Mouse (Mus musculus) MN1 (cell line): ENCODE results near the gene Ppm1g.
"Not testable (repeated sequence)": the region's sequence is repeated elsewhere in the genome, so short reads cannot be mapped to it uniquely, and the experiment has no call there.

Experiments used
- DNase-seq: peaks from one replicate; pipeline ENCODE4 v3.0.0-alpha.2; 2016; ENCODE audit warnings: low spot score

Gene Ppm1g

DNA sequence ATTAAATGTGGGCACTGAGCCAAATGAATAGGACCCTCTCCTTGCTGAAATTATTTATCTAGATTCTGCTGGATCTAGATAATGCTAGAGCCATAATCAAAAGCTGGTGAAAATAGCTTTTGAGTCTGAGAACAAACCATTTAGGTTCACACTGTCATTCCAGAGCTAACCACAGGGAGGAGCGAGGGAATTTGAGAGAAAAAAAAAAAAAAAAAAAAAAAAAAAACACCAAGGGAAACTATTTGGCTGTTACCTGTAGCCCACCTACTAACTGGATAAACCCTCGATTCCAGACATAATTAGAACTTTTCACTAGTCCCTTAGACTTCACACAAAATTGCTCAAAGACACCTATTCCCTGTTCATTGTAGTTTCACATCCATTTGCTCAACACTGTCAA lies 1.4 kb downstream of the Ppm1g start:
- peak; percentile 69 for DNase-seq

- DNase-seq: no peak
These were observed 2.2 kb downstream of the Ppm1g start for GRCm38 (mm10) chr5:31218294-31218693.

DNA sequence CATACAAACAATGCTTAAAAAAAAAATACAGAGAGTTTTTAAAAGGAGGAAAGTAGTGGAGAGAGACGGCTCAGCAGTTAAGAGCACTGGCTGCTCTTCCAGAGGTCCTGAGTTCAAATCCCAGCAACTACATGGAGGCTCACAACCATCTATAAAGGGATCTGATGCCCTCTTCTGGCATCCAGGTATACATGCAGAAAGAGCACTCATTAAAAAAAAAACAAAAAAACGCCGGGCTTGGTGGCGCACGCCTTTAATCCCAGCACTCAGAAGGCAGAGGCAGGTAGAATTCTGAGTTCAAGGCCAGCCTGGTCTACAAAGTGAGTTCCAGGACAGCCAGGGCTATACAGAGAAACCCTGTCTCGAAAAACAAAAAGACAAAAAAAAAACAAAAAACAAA lies 3.9 kb downstream of the Ppm1g start:
- not testable (repeated sequence) for DNase-seq

GRCm38 (mm10) chr5:31204421-31204820 lies 16.1 kb downstream of the Ppm1g start:
- no peak for DNase-seq

- DNase-seq: no peak
These were observed 16.6 kb downstream of the Ppm1g start for GRCm38 (mm10) chr5:31203866-31204265.

DNA sequence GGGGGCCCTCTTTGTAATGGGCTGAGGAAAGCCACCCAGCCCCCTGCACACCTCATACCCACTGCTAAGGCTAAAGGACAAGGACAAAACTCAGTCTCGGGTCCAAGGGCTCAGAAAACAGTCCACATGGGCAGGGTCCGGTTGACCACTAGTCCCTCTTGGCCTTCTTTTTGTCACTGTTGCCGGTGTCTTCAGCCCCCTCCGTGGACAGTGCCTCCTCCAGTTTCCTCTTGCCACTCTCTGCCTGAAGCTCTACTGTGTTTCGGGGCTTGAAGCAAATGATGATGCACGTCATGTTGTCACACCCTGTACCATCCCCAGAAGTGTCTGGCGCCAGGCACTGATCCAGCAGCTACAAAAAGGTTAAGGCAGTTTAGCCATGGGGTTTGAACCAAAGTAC lies 17.6 kb downstream of the Ppm1g start:
- no peak for DNase-seq

DNA sequence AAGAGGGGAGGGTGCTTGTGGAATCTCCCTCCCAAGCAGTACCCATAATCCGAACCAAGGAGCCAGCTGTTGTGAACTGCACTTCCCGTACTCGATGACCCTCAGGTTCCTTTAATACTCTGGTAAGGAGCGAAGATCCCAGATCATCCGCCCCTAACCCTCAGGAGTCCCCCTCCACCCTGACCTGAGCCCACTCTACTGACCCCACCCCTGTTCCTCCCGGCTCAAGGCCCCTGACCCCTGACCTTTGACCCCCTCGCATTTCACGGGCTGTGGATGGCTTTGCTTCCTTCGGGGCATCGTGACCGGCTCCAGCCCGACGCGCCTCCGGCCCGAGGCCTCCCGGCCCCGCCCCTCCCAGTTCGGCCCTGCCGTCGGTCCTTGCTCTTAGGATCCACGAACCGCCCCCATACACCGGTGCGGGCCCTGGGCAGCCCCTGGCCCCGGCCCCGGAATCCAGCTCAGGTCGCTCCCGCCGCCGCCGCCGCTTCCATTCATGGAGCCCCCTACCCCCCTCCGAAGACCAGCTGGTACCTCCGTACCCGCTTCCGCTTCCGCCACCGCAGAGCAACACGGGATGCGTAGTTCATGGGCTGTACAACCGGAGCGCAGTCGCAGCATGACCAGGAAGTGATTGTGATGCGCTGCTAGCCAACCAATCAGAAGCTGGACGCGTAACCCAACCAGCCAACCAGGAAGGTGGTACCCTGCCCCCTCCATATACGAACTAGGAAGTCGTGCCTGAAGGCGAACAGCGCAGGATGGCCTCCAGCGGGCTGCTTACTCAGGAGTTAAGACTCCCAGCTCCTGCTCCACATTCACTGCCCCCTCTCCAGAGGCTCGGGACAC lies 18.5 kb downstream of the Ppm1g start, which contains the start of gene Zfp513:
Gene Zfp513 (minus strand): TSS at position 562 of the 849 bp plus-strand sequence.
- peak; percentile 97 for DNase-seq

DNA sequence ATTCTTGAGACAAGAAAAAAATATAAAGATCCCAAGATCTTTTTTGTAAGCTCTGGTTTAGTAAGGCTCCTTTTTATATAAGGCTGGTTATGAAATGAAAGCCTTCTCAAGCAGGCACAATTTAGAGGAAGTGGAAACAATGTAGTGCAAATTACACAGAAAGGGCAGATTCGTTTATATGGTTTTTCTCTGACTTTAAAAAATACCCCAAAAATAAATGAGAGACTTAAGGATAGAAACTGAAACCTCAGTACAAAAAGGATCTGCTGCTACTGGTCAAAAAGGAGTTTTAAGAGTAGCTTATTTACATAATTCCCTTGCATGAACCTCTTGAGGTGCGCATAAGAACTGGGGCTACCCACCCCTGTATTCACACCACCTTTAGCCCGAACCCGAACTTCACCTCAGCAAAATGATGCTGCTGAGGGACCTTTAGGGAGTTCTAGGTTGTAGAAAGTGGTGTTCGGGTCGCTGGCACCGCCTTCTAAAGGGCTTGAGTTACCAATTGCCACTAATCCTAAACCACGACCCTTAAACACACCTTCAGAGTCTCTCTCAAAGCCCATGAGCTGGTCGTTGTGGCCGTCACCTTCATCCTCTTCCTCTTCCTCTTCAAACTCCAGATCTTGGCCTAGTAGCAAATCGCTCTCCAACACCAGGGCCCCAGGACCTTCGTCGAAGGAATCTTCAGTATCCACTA lies 19.3 kb downstream of the Ppm1g start:
- no peak for DNase-seq

DNA sequence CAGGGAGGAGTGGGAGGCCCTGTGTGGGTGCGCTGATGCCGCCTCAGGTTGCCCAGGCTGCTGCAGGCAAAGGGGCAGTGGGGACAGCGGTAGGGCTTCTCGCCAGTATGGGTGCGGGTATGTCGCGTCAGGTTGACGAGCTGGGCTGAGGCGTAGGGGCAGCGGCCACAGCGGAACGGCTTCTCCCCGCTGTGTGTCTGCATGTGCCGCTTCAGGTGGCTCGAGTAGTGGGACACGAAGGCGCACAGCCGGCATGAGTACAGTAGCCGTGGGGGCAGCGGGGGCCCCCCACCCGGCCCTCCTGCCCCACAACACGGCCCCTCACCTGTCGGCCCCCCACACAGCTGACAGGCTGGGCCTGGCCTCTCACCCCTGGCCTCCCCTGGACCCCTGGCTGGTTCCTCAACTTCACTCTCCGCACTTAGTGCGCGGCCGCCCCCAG lies 20.1 kb downstream of the Ppm1g start:
- no peak for DNase-seq

DNA sequence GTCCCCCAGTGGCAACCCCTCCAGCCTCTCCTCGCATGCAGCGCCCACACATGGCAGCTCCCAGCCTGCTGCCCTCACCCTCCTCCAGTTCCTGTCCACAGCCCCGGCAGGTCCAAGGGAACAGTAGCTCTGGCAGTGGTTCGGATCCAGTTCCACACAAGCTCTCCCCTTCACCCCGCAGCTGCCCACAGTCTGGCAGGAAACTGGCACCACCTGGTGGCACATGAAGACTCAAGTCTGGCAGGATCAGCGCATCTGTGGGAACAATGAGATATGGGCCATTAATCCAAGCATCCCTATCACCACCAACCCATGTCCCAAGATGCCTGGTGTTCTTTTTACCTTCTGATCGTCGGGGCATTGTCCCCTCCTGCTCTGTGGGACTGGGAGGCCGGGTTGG lies 20.6 kb downstream of the Ppm1g start:
- DNase-seq: peak; percentile 61

DNA sequence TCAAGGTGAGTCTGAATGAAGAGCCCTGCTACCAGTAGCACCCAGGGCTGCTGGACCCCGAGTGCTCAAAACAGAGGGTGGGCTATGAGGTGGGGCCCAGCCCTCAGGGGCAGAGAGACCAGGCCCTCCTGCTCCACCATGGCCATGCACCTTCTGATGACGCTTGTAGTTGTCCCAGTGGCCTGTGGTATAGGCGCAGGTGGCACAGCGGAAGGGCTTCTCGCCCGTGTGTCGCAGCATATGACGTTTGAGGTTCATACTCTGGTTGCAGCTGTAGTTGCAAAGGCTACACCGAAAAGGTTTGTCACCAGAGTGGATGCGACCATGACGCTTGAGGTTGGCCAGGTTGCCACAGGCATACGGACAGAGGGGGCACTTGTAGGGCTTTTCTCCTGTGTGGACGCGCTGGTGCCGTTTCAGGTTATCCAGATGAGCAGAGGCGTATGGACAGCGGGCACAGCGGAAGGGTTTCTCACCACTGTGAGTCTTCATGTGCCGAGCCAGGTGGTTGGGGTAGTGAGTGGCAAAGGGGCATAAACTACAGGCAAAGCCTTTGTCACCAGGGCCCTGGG lies 21.1 kb downstream of the Ppm1g start:
- DNase-seq: no peak

DNA sequence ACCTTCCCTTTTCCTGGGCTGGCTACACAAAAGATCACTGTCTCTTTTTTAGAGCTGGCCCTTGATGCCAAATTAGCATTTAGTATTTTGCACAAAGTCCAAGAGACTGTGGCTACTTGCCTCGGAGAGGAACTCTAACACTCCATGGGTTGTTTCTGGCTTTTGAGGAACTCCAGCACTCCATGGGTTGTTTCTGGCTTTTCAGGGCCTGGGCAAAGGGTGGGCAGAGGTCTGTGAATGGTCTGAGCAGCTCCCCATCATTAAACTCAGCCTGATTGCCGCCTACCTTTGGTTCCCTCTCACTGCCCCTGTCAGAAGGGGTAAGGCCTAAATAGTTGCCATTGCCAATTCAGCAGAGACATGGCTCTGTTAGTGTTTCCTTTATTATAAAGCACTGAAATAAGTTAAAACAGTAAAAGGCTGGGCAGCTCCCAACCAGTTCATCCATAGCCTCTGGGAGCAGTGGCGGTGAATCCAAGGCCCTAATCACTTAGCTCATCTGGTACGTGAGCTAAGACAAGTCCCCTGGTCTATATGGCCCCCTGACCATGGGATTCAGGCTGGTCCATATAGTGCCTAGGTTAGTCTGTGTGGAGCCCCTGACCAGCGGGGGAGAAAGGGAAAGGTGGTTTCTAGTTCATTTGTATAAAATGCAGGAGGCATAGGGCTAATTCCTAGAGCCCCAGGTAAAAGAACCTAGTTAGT lies 21.7 kb downstream of the Ppm1g start:
- no peak for DNase-seq

DNA sequence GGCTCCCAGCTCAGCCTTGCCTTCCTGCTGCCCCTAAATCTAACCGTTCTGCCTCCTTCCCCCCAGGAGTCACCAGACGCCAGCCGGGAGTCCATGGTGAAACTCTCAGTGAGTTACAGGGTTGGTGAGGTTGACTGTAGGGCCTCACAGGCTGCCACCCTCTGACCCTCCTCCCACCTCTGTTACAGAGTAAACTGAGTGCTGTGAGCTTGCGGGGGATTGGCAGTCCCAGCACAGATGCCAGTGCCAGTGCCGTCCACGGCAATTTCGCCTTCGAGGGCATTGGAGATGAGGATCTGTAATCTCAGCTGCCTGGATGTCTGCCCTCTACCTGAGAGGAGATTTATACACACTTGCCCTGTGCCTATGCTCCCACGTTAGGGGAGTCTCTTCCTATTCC lies 22.3 kb downstream of the Ppm1g start:
- no peak for DNase-seq

DNA sequence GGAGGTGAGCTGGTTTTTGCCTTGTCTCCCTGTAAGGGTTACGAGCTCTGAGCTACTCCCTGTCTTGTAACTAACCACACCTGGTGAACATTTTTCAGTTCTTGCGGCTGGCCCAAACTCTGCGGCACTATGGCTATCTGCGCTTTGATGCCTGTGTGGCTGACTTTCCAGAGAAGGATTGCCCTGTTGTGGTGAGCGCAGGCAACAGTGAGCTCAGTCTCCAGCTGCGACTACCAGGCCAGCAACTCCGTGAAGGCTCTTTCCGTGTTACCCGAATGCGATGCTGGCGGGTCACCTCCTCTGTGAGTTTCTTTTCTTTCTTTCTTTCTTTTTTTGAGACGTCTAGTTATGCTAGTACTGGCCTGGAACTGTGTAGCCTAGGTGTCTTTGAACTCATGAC lies 23.4 kb downstream of the Ppm1g start:
- DNase-seq: no peak

- DNase-seq: no peak
These were observed 24.3 kb downstream of the Ppm1g start for GRCm38 (mm10) chr5:31196207-31196606.

DNA sequence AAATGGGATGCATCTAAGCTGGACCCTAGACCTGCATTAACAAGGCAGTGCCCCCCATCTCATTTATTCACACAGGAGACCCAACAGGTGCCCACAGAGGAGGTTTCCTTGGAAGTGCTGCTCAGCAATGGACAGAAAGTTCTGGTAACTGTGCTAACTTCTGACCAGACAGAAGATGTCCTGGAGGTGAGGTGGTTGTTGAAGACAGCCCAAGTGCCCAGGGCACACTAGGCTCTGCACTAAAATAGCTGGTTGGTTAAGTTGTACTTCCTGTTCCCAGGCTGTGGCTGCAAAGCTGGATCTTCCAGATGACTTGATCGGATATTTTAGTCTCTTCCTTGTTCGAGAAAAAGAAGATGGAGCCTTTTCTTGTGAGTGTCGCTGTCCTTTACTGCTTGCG lies 24.8 kb downstream of the Ppm1g start:
- DNase-seq: no peak

DNA sequence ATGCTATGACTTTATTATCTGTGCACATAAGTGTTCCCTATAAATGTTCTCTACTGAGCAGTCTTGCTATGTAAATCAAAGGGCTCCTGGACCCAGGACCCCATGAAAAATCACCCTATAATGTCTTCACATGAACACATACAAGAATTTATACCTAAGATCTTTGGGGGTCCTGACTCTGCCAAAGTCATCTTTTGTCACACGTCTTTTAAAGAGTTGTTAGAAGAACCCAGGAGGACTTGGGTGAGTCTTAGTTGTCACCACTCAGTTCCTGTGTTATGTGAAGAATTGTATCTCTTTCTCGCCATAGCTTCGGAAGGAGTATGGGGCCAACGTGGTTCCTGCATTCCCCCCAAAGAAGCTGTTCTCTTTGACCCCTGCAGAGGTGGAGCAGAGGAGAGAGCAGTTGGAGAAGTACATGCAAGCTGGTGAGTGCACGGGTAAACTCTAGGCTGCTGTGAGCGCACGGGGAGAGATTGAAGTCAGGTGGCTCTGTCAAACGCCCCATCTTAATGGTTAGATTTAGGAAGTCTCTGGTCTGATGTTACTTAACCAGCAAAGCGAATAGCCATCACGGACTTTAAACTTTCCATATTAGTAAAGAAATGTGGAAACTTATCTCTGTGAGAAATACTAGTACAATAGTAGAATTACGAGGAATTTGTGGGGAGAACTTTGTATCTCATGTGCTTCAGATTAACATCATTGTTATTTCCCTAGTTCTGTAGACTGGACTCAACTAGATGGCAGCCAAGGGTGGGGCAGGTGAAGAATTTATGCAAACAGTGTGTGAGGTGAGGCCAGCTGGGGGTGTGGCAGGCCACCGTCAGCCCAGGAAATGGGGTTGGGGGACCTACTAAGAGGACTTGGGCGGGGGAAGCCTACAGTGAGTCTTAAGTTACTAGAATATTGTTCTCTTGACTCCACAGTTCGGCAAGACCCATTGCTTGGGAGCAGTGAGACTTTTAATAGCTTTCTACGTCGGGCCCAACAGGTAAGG lies 25.7 kb downstream of the Ppm1g start:
- DNase-seq: no peak

DNA sequence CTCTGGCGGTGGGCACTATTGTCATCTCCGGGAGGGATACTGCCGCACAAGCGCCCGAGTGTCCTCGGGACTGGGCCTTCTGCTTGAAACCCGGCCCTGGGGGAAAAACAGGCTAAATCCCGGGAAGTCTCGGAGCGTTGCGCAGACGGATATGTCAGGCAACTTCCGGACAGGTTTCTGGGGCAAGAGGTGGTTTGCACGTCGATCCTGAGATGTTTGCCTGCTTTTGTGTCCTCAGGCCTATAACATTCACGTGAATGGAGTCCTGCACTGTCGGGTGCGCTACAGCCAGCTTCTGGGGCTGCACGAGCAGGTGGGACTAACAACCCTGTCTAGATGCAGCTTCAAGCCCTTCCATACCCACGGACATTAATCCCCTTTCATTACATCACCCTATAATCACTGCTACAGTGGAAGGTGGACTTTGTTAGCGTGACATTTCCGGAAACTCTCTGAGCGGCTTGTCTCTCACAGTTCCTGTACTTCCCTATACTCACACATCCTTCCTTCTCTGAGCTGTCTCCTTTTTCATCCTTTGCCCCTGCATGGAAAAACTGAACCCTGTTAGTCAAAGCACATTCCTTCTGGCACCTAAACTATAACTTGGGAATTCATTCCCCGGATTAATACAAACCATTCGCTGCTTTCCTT lies 26.7 kb downstream of the Ppm1g start:
- peak; percentile 64 for DNase-seq

DNA sequence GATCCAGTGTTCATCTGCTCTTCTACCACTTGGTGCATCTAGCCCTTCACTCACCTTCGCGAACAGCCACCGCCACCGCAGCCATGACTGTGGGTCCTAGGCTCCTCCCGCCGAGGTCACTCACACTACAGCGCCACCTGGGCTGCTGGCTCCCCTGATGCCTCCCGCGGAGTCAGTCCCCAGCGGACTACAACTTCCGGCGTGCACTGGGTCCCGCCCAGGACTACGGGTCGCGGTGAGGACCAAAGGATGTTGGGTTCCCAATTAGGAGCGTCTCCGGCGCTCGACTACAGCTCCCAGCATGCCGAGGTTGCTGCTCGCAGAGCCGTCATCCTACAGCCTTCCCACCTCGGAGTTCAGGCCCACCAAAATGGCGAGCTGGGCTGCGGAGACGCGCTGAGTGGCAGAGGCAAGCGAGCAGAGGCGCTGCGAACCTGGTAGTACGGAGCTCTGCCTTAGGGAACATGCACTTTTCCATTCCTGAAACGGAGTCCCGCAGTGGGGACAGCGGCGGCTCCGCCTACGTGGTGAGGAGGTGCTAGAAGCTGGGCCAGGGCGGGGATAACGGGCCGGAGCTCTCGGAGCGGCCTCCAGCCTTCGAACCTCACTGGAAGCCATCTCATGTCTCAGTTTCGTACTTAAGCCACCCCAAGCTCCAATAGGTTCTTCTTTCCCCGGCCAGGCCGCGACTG lies 27.4 kb downstream of the Ppm1g start, which contains the start of the genes Snx17 and Eif2b4:
Gene Snx17 (plus strand): TSS at position 289 of the 692 bp plus-strand sequence.
Gene Eif2b4 (minus strand): TSS at position 492 of the 692 bp plus-strand sequence.
- DNase-seq: peak; percentile 99
